Mouse (Mus musculus): ENCODE measurements around the gene Lrrc28.

Lrrc28 gene

DNA sequence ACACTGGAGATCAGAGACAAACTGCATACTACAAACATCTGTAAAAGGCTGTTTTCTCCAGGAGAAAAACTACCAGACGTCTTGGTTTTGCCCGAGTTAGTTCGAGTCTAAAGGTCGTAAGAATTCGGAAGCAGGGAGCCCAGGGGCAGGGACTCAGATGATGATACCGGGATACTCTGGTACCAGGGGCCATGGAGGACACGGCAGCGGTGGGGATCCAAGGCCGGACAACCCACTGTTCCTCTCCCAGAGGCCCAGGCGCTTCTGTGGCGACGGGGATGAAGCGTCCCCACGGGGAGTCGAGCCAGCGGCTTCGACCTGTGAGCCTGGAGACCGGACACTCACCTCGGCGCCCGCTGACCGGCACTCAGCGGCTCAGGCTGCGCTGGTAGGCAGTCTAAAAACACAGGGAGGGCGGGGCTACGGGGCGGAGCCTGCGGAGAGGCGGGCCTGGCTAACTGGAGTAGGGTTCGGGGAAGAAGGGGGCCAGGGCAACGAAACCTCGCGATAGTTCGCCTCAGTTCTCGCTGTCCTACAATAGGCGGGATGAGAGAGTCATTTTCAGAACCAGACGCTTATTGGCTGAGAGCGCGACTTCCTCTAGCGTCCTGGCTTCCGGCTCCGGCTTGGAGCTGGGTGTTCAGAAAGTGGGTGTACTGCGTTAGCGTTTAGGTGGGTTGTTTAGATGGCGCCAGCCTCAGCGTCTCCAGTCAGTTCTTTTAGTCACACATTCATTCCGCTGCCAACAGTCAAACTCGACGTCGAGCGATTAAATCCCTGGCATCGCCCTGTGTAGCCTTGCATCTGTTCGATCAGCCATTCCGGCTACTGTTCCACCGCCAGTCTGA lies at the start of gene Lrrc28:
Gene Lrrc28, minus strand, starts transcription at position 436 of the 848 bp plus-strand sequence.
- peak; percentile 100 for DNase-seq (ENCODE audit: low read depth, low spot score)

DNA sequence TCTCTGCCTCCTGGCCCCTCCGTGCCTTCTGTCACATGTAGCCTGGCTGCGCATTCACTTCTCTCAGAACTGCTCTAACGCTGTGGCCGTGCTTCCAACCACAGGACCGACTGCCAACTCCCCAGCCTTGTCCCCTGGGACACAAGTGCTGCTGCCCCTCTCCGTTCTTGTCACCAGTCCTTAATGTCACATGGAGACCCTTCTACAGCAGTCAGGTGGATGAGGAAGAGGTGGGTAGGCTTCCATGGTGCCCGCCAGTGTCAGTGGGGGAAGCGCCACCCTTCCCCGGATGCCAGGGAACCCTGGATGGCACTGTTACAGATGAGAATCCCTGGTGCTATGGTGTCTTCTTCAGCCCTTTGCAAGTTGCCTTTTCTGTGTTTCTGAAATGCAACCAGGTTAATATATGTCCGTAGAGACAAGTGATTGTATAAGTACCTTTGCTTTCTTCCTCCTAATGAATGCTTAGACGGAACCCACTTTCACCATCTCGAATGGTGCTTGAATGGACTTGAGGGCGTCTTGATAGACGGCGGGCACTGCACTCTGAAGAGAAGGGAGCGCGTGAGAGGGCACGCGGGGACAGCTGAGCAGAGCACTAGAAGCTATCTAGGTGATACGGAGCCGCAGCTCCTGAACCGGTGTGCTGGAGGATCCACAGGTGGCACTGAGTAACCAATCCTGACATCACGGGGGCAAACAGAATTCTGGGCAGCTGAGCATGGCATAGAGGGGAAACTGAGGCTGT lies 47.9 kb upstream of the Lrrc28 start:
- no peak for DNase-seq (ENCODE audit: low read depth, low spot score)

DNA sequence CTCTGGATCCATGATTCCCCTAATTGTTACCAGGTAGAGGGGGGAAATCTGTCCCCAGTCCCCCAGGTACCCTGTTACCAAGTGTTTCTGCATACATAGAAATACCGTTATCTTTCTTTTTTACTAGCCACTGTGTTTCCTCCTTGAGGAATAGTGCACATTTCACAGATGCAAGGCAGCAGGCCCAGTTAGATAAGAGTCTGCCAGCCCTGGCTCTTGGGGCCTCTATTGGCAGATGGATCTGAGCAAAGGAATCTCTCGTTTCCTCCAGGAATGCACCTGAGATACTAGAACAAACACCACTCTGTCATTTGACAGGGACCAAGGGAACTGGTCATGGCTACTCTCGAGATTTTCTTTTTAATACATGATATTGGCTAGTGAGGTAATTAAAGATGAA lies 47.1 kb upstream of the Lrrc28 start:
- no peak for DNase-seq (ENCODE audit: low read depth, low spot score)

DNA sequence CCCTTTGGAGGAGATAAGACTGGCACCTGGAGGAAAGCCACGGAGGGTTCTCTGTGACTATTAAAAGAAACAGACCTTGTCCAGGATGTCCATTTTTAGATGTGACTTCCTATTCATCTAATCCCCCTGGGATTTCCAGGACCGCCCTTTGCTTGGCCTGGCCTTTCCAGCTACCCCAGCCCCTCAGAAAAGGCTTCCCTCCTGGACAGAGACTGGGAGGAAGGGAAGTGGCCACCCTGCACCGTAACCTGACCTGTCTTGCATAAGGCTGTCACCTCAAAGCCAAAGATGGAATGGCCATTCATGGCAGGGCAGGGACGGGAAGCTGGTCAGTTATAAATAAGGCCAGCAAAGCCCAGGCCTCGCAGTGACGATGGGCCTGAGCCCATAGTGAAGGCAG lies 46.0 kb upstream of the Lrrc28 start:
- DNase-seq (ENCODE audit: low read depth, low spot score), result no peak

GRCm38 (mm10) chr7:67689793-67690192 lies 44.7 kb upstream of the Lrrc28 start:
- no peak for DNase-seq (ENCODE audit: low read depth, low spot score)

DNA sequence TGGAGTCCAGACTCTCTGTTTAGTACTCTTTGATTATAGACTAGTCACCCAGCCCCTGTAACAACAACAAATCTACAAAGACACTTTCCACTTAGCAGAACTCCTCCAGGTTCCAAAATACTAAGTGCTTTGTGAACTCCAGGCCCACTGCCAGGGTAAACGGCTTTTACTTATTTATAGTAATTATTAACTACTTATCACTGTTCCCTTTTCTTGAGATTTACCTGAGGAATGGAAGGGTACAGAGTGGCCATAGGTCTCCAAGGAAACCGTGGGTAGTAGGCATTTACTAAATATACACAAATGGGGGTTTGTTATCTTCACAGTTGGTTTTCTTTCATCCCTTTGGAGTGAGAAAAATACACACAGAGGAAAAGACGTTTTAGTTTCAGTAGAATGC lies 43.2 kb upstream of the Lrrc28 start:
- DNase-seq (ENCODE audit: low read depth, low spot score), result no peak

DNA sequence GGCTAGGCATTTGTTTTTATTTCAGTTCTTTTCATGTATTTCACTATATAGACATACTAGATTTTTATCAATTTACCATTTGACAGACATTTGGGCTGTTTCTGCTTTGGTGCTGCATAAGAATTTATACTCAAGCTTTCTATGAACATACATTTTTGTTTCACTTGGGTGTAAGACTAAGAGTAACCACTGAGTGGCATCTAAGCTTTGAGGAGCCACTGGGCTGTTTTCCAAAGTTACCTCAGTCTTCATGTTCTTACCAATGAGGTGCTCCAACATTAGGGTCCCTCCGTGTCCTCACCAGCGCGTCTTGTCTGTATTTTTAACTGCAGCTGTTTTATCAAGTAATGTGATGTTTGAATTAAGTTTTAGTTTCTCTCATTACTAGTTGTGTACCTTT lies 41.5 kb upstream of the Lrrc28 start:
- no peak for DNase-seq (ENCODE audit: low read depth, low spot score)

- DNase-seq (ENCODE audit: low read depth, low spot score), result no peak
Measured at GRCm38 (mm10) chr7:67683006-67683405, 37.9 kb upstream of the Lrrc28 start.

- no peak for DNase-seq (ENCODE audit: low read depth, low spot score)
Measured at GRCm38 (mm10) chr7:67681078-67681477, 36.0 kb upstream of the Lrrc28 start.

DNA sequence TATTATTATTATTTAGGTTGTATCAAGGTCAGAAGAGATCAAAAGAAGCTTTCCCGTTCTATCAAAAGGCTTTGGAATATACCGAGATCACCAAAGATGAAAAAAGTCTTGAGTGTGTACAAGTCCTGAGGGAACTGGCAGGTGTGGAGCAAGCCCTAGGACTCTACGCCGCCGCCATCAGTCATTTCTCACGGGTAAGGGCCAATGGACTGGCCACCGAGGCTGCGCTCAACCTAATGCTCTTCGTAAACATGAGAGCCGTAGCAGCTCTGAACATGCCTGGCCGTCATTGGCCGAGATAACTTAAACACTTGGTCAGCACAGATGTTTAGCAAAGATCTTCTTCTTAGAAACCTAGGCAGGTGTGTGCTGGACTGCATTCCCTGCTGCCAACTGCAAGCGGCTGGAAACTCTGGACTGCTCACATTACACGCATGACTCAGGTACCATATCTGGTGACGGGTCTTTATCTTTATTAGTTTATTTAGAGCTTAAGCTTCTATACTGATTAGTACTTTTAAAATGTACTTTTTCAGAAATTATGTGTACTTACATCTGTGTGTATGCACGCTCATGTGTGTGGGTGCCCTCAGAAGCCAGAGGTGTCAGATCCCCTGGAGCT lies 33.9 kb upstream of the Lrrc28 start:
- no peak for DNase-seq (ENCODE audit: low read depth, low spot score)

DNA sequence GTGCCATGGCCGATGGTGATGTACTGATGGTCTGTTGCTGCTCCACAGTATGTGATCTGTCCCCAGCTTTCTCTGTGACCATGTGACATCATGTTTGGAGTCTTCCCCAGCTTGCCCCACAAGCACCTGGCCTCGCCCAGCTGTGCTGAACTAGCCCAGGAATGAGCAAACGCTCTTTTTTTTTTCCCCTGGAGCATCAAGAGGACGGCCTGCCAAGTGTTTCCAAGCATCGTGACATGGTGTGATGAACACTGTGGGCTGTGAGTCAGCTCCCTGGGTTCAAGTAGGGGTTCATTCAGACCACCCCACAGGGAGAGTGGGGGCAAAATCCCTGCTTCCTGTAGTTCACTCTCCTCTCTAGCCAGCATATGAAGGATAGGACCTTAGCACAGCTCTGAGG lies 28.6 kb upstream of the Lrrc28 start:
- no peak for DNase-seq (ENCODE audit: low read depth, low spot score)

DNA sequence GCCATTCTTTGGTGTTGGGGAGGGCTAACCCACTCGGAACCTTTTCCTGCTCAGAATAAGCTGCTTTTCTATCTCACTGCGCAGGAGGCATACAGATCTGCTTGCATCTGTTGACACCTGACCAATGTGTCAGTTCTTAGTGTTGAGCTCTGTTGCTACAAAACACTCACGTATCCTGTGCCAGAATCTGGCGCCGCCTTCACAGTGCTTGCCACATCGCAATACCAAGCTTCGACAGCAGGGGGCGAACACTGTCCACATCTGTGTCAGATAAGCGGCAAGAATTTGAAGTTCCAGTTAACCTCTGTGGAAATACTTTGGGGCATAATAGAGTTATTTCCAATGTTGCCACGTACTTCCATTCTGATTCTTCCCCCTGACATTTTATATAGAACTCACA lies 27.6 kb upstream of the Lrrc28 start:
- peak; percentile 86 for DNase-seq (ENCODE audit: low read depth, low spot score)

- DNase-seq (ENCODE audit: low read depth, low spot score), result no peak
Measured at GRCm38 (mm10) chr7:67670965-67671364, 25.9 kb upstream of the Lrrc28 start.

- no peak for DNase-seq (ENCODE audit: low read depth, low spot score)
Measured at GRCm38 (mm10) chr7:67663981-67664694, 19.1 kb upstream of the Lrrc28 start.

- no peak for DNase-seq (ENCODE audit: low read depth, low spot score)
Measured at GRCm38 (mm10) chr7:67662424-67662823, 17.4 kb upstream of the Lrrc28 start.

DNA sequence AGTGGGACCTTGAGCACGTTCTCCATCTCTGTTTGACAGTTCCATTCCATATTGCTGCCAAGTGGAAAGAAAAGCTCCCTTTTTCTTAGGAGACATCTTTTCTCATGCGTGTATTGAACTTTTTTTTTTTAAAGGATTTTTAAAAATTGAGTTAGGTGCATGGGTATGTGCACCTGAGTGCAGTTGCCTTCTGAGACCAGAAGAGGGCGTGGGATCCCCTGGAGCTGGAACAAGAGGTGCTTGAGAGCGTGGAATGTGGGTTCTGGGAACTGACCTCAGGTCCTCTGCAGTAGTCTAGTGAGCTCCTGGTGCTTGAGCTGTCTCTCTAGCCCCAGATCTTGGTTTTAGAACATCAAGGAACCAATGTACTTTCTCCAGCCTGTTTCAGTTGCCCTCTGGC lies 13.0 kb upstream of the Lrrc28 start:
- DNase-seq (ENCODE audit: low read depth, low spot score), result no peak

- no peak for DNase-seq (ENCODE audit: low read depth, low spot score)
Measured at GRCm38 (mm10) chr7:67655186-67655585, 10.1 kb upstream of the Lrrc28 start.

DNA sequence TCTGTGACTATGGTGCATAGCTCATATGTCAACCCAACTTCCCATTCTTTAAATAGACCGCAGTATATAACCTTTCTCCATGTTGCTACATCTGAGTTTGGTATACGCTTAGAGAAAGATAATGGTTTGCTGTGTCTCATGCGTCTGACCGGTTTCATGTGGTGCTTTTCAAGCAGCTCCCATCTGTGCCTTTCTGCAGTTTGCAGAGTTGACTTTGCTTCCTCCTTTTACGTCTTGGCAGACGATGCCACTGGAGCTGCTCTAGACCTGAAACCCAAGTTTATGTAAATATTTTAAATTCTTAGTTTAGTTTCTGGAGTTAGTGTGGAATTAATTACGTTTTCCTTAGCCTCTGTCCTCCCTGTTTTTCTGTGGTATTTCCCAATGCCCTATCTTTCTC lies 9.6 kb upstream of the Lrrc28 start:
- DNase-seq (ENCODE audit: low read depth, low spot score), result no peak

GRCm38 (mm10) chr7:67652211-67652610 lies 7.1 kb upstream of the Lrrc28 start:
- DNase-seq (ENCODE audit: low read depth, low spot score), result no peak

- DNase-seq (ENCODE audit: low read depth, low spot score), result no peak
Measured at GRCm38 (mm10) chr7:67648376-67648775, 3.3 kb upstream of the Lrrc28 start.

- peak; percentile 85 for DNase-seq (ENCODE audit: low read depth, low spot score)
Measured at GRCm38 (mm10) chr7:67647277-67647676, 2.2 kb upstream of the Lrrc28 start, which contains the start of gene Ttc23. Gene Ttc23 (plus strand): TSS chr7:67647410.

DNA sequence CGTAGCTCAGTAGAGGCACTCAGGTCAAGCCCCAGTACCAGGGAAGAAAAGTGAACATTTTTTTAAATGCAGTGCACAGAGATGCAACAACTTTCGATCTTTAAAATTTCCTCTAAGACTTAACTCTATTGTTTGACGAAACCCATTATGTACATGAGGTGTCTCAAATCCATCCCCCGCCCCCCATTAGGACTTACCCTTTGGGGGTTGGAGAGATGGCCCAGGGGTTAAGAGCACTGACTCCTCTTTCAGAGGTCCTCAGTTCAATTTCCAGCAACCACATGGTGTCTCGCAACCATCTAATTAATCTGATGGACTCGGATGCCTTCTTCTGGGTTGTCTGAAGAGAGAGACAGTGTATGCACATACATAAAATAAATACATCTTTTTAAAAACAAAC lies 1.1 kb upstream of the Lrrc28 start:
- DNase-seq (ENCODE audit: low read depth, low spot score), result no peak
